Mouse (Mus musculus): ENCODE measurements around the gene Armcx6. TPM values are rescaled to one million over a fixed set of nuclear protein-coding genes. Genes with fewer than 3 reads are reported as not detected.
"Not testable (repeated sequence)": the region's sequence is repeated elsewhere in the genome, so short reads cannot be mapped to it uniquely, and the experiment has no call there.

Gene Armcx6
- 1 to 10 TPM; 7.1 to 7.8 TPM for total RNA-seq (2021)

- DNase-seq: peak; percentile 50 to 56
Measured at GRCm38 (mm10) chrX:134750764-134751592, at the start of gene Armcx6. Armcx6 (minus strand) TSS chrX:134751417.

- DNase-seq: no peak
Measured at GRCm38 (mm10) chrX:134787728-134788127, 36.5 kb upstream of the Armcx6 start.

DNA sequence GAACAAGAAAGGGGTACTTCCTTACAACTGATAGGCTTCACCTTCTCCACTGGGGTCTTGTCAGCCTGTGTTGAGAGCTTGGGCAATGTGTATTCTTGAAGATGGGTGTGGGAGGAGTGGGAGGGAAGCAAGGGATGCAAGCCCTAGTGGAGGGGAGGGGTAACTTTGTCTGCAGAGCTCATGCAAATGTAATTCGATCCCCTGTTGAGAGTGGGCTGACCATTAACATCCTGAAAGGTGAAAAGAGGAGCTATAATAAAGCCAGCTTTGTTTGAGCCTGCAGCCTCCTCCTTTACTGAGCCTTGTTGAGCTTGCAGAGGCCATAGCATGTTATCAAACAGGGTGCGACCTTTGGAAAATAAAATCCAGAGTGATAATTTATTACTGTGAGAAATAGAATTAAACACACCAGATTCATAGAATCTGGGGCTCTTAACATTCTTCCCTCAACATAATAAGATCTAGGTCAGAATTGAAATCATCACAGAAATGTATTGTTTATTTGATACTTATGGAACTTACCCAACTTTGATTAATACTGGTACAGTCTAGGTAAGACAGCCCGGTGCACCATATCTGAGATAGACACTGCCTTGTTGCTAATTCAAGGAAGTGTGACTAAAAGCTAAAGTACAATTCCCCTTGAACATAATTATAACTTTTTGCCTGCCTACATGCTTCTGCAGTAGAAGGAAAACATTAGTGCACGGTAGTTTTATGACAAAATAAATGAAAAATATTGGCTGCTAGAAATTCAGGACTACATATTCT lies 12.4 kb upstream of the Armcx6 start:
- not testable (repeated sequence) for DNase-seq

GRCm38 (mm10) chrX:134757293-134757995 lies 6.2 kb upstream of the Armcx6 start:
- no peak for DNase-seq

- DNase-seq: peak; percentile 46 to 50
Measured at GRCm38 (mm10) chrX:134756434-134757292, 5.4 kb upstream of the Armcx6 start, which contains the start of gene Armcx3. Armcx3 (plus strand) TSS chrX:134756595.

DNA sequence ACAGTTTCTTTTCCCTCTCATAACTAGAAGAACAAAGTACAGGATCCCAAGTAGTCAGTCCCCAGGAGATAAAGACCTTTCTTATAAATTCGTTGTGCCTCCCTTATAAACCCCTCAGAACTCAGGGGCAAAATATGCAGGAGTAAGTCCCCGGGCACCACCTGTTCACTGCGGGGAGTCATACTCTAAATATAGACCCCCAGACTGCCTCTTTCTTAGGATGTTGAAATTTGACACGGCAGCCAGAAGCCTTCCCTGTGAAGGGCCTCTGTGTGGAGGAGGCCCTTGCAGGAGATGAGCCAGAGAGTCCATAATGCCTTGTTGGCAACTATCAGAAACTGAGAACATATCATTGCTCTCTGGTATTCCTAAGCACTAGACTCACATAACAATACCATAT lies 1.4 kb upstream of the Armcx6 start:
- no peak for DNase-seq

- no peak for DNase-seq
Measured at GRCm38 (mm10) chrX:134751910-134752309, 693 bp upstream of the Armcx6 start.

DNA sequence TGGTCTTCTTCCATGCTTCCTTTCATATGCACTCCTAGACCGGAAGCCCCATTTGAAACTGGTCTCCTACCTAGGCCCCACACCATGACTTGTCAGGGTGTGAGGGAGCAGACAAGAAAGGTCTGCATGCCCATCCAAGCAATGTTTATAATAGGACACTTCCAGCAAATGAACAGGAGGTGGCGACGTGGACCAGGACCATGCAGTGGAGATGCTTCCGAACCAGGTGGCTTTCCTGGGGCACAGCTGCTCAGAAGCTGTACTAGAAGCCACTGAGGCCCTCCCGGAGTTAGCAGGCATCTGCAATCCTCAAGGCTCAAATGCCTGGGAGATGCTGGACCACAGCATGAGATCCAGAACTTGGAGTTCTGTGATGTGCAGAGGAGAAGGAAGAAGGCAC lies 4.8 kb downstream of the Armcx6 start:
- peak in 1 of 2 experiments; percentile 26 for DNase-seq

DNA sequence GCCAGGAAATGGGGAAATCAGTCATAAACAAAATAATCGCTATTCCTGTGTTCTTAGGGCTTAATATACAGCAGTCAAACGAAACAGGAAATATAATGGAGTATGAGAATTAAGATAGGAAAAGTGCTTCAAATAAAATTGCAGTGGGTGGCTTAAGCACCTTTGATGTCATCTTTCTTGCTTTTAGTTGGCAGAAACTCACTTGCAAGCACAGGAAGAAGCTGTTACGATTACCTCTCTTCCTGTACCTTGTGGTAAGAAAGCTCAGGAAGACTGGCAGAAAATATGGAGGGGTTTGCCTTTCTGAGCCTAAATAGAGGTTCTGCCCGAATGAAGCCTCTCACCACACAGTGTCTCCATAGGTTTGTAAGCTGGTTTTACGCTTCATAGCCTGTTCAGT lies 9.4 kb downstream of the Armcx6 start:
- DNase-seq: no peak

DNA sequence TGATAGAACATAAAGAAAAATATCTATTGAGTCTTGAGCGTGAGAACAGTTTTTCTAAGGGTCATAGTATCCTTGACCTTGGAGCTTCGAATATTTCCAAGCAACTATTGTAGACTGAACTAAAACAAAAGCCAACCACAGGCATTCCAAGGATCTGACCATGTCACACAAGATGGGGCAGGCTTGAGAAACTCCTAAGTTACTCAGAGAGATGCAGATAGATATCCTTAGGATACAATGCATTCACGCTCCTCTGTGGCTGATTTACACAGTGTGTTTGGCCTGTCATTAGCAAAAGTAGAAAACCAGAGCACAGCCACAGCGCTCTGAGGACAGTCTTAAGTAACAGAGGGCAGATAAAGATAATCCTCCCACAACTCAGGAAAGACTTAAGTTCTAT lies 12.1 kb downstream of the Armcx6 start:
- no peak for DNase-seq

- no peak for DNase-seq
Measured at GRCm38 (mm10) chrX:134737796-134738195, 13.4 kb downstream of the Armcx6 start.

DNA sequence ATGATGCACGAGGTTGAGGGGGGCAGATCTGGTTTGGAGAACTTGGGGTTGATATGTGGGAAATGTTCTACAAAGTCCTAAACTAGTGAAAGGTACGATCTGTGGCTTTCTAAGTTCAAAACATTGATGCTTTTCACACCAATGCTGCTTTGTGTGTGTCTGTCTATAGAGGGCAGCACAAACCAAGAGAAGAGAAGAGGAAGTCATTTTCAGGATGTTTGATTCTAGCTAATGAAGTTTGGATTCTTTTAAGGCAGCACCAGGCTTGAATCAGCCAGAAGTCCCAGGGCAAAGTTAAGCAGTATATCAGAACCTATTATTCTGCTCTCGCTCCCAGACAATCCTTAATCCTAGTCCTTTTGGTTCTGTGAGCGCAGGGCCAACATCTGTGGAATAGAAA lies 21.4 kb downstream of the Armcx6 start:
- DNase-seq: no peak

- not testable (repeated sequence) for DNase-seq
Measured at GRCm38 (mm10) chrX:134723762-134724161, 27.5 kb downstream of the Armcx6 start.

- DNase-seq: peak; percentile 45 to 56
Measured at GRCm38 (mm10) chrX:134718524-134718923, 32.7 kb downstream of the Armcx6 start.

GRCm38 (mm10) chrX:134717752-134718308 lies 33.4 kb downstream of the Armcx6 start, which contains the start of gene Armcx1:
Armcx1 (plus strand) TSS chrX:134717963.
- DNase-seq: peak; percentile 51 to 70

GRCm38 (mm10) chrX:134716863-134717262 lies 34.4 kb downstream of the Armcx6 start:
- DNase-seq: no peak

Small RNAs within 50 kb of the gene (microRNA-seq; reads per million reads assigned to microRNA genes)
- gene Mir7093: 0 reads per million in 2 experiments

Other genes with a start within 250 kb of the Armcx6 start
- 10 to 100 TPM; 19.3 to 19.7 TPM for gene Timm8a1, start 209.6 kb downstream of the Armcx6 start, total RNA-seq (2021)
- gene Btk, start 167.8 kb downstream of the Armcx6 start, total RNA-seq (2021): under 1 TPM; 0.63 to 0.65 TPM
- gene Rpl36a, start 165.8 kb downstream of the Armcx6 start, total RNA-seq (2021): 100 to 1,000 TPM; 147 TPM
- gene Gla, start 150.3 kb downstream of the Armcx6 start, total RNA-seq (2021): 1 to 10 TPM; 7.4 to 8.9 TPM
- gene Hnrnph2, start 150.2 kb downstream of the Armcx6 start, total RNA-seq (2021): 100 to 1,000 TPM; 148 to 160 TPM
- 10 to 100 TPM; 34.0 to 35.0 TPM for gene Armcx4, start 64.9 kb downstream of the Armcx6 start, total RNA-seq (2021)
- 10 to 100 TPM; 58.5 to 60.7 TPM for gene Armcx1, start 33.5 kb downstream of the Armcx6 start, total RNA-seq (2021)
- gene Armcx3, start 5.2 kb upstream of the Armcx6 start, total RNA-seq (2021): 10 to 100 TPM; 84.7 to 88.2 TPM
- 10 to 100 TPM; 78.9 to 89.0 TPM for gene Armcx2, start 57.8 kb upstream of the Armcx6 start, total RNA-seq (2021)
- gene Nxf2, start 213.3 kb upstream of the Armcx6 start, total RNA-seq (2021): not detected

All from layer of hippocampus, postnatal 36 days (tissue).